Mouse (Mus musculus) ES-E14 (cell line): ENCODE measurements at regions not wholly inside any gene's neighbourhood (a gene's known extent, or its start where the extent isn't known, plus 50 kb on each side); places are given as distances from the start of the nearest gene placed in this dataset.

Experiments
- DNase-seq: peaks from one replicate; pipeline ENCODE4 v3.0.0-alpha.2; 2013; ENCODE audit warnings: low read depth, low spot score
- H3K27ac ChIP-seq: 2 replicates; pipeline ENCODE4 v1.5.1; 2012; ENCODE audit warnings: low read depth, mild to moderate bottlenecking, low read length, moderate library complexity, mixed read lengths; ENCODE audit not compliant: poor library complexity, insufficient read depth, severe bottlenecking
- H3K36me3 ChIP-seq: 2 replicates; pipeline ENCODE4 v1.6.1; 2012; ENCODE audit warnings: mild to moderate bottlenecking, low read length, moderate library complexity, mixed read lengths; ENCODE audit not compliant: control insufficient read depth, poor library complexity, insufficient read depth, severe bottlenecking
- H3K4me1 ChIP-seq, 2 experiments: fragments of 150-350 bp in 1 of 2; sonication (generic) in 1 of 2; 2 replicates each; pipeline ENCODE4 v1.6.1; 2012; ENCODE audit warnings: low read length in 2 of 2, mild to moderate bottlenecking in 1 of 2, mixed read lengths in 1 of 2; ENCODE audit not compliant: control insufficient read depth in 2 of 2, insufficient read depth in 2 of 2, poor library complexity in 1 of 2
- H3K4me3 ChIP-seq, 2 experiments: fragments of 150-350 bp in 1 of 2; sonication (generic) in 1 of 2; 2 replicates each; pipeline ENCODE4 v1.5.1; 2012; ENCODE audit warnings: low read length in 2 of 2, low read depth in 1 of 2, mild to moderate bottlenecking in 1 of 2, mixed read lengths in 1 of 2; ENCODE audit not compliant: insufficient read depth in 1 of 2, poor library complexity in 1 of 2, severe bottlenecking in 1 of 2
- H3K9ac ChIP-seq: 2 replicates; pipeline ENCODE4 v1.6.1; 2012; ENCODE audit warnings: low read depth, mild to moderate bottlenecking, low read length, mixed read lengths; ENCODE audit not compliant: poor library complexity, insufficient read depth, severe bottlenecking
- H3K9me3 ChIP-seq: fragments of 150-350 bp; sonication (generic); 2 replicates; pipeline ENCODE4 v1.6.1; 2012; ENCODE audit warnings: low read depth, mild to moderate bottlenecking, low read length; ENCODE audit not compliant: control insufficient read depth, insufficient read depth
- CHD2 ChIP-seq: IDR thresholded peaks from 2 replicates; pipeline ENCODE4 v1.6.1; 2014; ENCODE audit warnings: mild to moderate bottlenecking, low read depth, low read length, inconsistent platforms
- HCFC1 ChIP-seq: IDR thresholded peaks from 2 replicates; pipeline ENCODE4 v1.6.1; 2012; ENCODE audit warnings: low read length, inconsistent platforms, borderline replicate concordance; ENCODE audit not compliant: insufficient read depth
- MAFK ChIP-seq: IDR thresholded peaks from 2 replicates; pipeline ENCODE4 v1.6.1; 2014; ENCODE audit warnings: mild to moderate bottlenecking, low read depth, low read length, inconsistent platforms; ENCODE audit not compliant: insufficient read depth
- ZC3H11A ChIP-seq: IDR thresholded peaks from 2 replicates; pipeline ENCODE4 v1.6.1; 2012; ENCODE audit warnings: low read depth, mild to moderate bottlenecking, inconsistent platforms, low read length, borderline replicate concordance
- ZNF384 ChIP-seq: IDR thresholded peaks from 2 replicates; pipeline ENCODE4 v1.6.1; 2012; ENCODE audit warnings: low read depth, low read length, inconsistent platforms
- in situ Hi-C, 2 experiments: fragments of 600-800 bp; cut with MboI; formaldehyde crosslinking; loops; one replicate each; pipeline ENCODE4 v1.15.1; 2025; ENCODE audit warnings: low sequenced_read_pairs in 2 of 2, inconsistent platforms in 1 of 2; ENCODE audit not compliant: unreplicated experiment in 2 of 2

DNA sequence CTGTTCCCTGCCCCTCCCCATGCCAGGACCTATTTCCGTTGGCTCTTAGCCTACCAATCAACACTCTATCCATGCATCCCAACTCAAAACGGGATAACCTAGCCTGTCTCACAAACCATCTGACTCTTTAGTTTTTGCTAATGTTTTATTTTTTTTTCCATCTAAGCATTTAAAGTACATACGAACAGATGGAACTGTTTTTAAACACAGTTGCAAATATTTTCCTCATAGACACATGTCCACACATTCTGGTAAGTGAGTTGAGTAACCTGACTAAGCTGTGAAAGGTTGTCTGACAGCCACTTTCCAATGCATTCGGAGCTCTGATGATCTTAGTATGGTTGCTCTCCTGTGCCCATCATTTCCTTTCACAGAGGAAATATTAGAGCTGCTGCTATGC lies 384.9 kb downstream of the Gm826 start:
- Histone ChIP-seq H3K9ac (no peak overlapping the region), H3K4me1 (no peaks in the 10 kb centered on the region), H3K36me3 (no peaks in the 10 kb centered on the region), H3K27ac (no peak overlapping the region), H3K4me3 (no peak overlapping the region), H3K9me3 (no peaks in the 10 kb centered on the region)
- no peak for DNase-seq
- in situ Hi-C loops = no loop called here
- TF ChIP-seq MAFK = no peak

DNA sequence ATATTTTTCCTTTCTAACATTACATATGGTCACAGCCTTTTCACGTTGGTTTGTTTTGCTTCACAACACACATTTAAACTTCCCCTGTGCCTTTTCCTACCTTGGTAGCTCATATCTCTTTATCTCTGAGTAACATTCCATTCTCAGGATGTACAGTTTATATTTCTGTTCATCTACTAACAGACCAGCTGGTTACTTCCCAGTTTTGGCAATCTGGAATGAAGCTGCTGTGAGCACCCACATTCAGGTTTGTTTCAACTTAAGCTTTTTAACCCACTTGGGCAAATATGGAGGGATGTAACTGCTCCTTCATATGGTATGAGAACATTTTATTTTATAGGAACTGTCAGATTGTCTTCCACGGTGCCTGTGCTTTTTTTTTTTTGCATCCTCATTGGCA lies 403.2 kb downstream of the Gm826 start:
- in situ Hi-C loops = no loop called here
- Histone ChIP-seq H3K9me3 (no peaks in the 10 kb centered on the region), H3K4me3 (no peak overlapping the region), H3K4me1 (no peaks in the 10 kb centered on the region), H3K27ac (no peak overlapping the region), H3K9ac (no peak overlapping the region), H3K36me3 (no peaks in the 10 kb centered on the region)
- DNase-seq = no peak
- TF ChIP-seq ZC3H11A (no peak), HCFC1 (no peak), CHD2 (no peak), MAFK (no peak), ZNF384 (no peak)

DNA sequence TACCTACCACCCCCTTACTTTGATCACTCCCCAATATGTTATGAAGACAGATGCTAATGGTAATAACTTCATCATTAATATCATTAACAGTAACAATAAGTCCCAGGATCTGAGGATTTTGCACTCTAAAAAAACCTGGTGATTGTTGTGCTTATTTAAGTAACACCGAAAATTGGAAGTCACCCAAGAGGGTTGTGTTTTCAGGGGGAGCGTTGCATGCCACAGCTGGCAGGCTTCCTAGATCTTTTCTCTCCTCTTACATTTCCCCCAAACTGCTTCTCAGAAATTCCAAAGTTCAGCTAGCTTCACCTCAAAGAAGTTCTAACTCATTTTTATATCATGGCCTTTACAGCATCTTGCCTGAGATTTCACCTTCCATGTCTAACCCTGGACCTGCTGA lies 444.3 kb downstream of the Gm826 start:
- H3K9me3 ChIP-seq = no peaks in the 10 kb centered on the region
- DNase-seq = no peak
- no peak overlapping the region for H3K27ac ChIP-seq
- TF ChIP-seq ZNF384 (no peak), CHD2 (no peak), ZC3H11A (no peak), HCFC1 (no peak), MAFK (no peak)
- H3K9ac ChIP-seq = no peak overlapping the region
- in situ Hi-C loops = no loop called here
- H3K4me3 ChIP-seq = no peak overlapping the region
- H3K4me1 ChIP-seq = no peaks in the 10 kb centered on the region
- no peaks in the 10 kb centered on the region for H3K36me3 ChIP-seq

DNA sequence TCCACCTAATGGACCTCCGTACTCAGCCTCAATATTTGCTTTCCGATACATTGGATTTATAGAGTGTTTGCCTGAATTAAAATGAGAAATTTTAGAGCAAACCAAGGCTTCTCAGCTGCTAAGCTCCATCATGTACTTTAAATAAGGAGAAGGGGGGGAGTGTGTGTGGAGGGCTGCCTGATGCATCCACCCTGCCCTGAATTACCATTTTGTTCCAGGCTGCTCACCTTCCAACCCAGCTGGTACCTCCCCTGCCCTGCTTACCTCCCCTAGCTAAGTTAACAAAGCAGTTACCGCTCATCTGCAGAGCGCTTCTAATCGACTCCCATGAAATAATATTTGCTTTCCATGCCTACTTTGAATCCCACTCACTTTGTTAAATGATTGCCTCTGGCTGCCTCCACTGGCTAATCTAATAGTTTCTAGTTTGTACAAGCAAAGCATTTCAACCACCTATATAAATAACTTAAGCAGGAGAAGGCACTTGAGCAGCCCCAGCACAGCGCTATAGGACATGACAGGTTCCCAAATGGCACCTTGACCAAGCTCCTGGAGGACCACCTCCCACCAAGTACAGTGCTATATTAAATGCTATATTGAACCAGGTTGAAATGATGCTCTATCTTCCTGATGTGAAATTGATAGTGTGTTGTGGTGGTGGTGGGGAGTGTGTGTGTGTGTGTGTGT lies 449.0 kb downstream of the Gm826 start:
- H3K9ac ChIP-seq = no peak overlapping the region
- H3K36me3 ChIP-seq = no peaks in the 10 kb centered on the region
- H3K9me3 ChIP-seq = no peaks in the 10 kb centered on the region
- H3K4me3 ChIP-seq = no peak overlapping the region
- TF ChIP-seq HCFC1 (no peak), ZC3H11A (no peak), CHD2 (no peak), ZNF384 (no peak), MAFK (no peak)
- no peak for DNase-seq
- no peaks in the 10 kb centered on the region for H3K4me1 ChIP-seq
- no peak overlapping the region for H3K27ac ChIP-seq
- in situ Hi-C loops = no loop called here

DNA sequence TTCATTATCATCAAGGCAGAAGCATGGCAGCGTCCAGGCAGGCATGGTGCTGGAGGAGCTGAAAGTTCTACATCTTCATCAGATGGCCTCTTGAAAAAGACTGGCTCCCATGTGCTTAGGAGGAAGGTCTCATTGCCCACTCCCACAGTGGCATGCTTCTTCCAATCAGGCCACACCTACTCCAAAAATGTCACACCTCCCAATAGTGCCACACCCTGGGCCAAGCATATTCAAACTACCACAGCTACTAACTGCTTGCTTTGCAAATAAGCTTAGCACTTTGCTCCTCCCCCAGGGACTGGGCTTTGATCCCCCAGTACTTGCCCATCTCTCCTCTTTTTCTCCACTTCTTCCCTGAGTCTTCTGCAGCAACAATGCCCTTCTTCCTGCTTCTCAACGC lies 467.0 kb downstream of the Gm826 start:
- Histone ChIP-seq H3K27ac (no peak overlapping the region), H3K36me3 (no peaks in the 10 kb centered on the region), H3K9me3 (no peaks in the 10 kb centered on the region), H3K9ac (no peak overlapping the region), H3K4me1 (no peaks in the 10 kb centered on the region), H3K4me3 (no peak overlapping the region)
- in situ Hi-C loops = no loop called here
- peak; percentile 11 for DNase-seq
- TF ChIP-seq HCFC1 (no peak), CHD2 (no peak), MAFK (no peak), ZC3H11A (no peak), ZNF384 (no peak)
